Mouse (Mus musculus): Measurements from ENCODE around the gene Napepld. TPM values are rescaled to one million over a fixed set of nuclear protein-coding genes. Genes with fewer than 3 reads are reported as not detected.

Napepld gene
- total and polyA plus RNA-seq, 3 experiments: 1.6 to 1.8 (median 1.7) TPM

DNA sequence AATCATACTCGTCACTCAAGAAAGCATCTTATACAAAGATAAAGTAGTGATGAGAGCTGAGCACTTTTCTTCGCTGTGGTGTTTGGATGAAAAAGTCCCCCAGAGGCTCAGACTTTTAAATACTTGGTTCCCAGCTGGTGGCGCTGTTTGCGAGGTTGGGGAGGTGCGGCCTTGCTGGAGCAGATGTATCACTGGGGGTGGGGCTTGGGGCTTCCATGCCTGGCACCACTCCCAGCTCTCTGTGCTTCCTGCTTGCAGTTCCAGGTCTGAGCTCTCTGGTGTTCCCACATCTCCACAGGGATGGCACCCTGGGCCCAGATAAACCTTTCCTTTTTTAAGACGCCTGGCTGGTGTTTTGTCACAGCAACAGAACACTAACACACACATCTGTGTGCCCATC is 23.3 kb downstream of the Napepld start:
- Histone ChIP-seq H3K4me3 (replicated peaks in 1 of 3; ENCODE audit: low read depth in 2 of 3, low read length in 2 of 3, poor library complexity in 1 of 3) (no peak overlapping the region), H3K4me2 (ENCODE audit: insufficient read depth, low read depth, poor library complexity, severe bottlenecking) (no peak overlapping the region), H3K36me3 (replicated peaks in 1 of 2; ENCODE audit: control insufficient read depth in 1 of 2, insufficient read depth in 1 of 2, low read length in 1 of 2) (peaks cover 4 to 14% of the 10 kb centered on the region in 2 experiments), H3K79me2 (replicated peaks; ENCODE audit: control insufficient read depth, extremely low read depth, insufficient read depth, poor library complexity, severe bottlenecking) (no peaks in the 10 kb centered on the region), H3K27me3 (replicated peaks) (no peaks in the 10 kb centered on the region), H3K9me3 (replicated peaks; ENCODE audit: low read length) (no peaks in the 10 kb centered on the region), H3K4me1 (ENCODE audit: control insufficient read depth in 1 of 2, insufficient read depth in 2 of 2) (peaks cover 3 to 10% of the 10 kb centered on the region in 2 experiments), H3K9ac (ENCODE audit: insufficient read depth, low read depth) (no peak overlapping the region), H3K27ac (ENCODE audit: insufficient read depth, low read depth) (no peak overlapping the region)
- dilution Hi-C loops (cut with MboI; ENCODE audit: extremely low pct_ligation_motif_present, extremely low pct_unique_long_range_greater_than_20kb, low sequenced_read_pairs): no loop called here
- DNase-seq (ENCODE audit: extremely low read depth): no peak
- in situ Hi-C loops (cut with MboI; ENCODE audit: low pct_ligation_motif_present, low pct_unique_long_range_greater_than_20kb, low sequenced_read_pairs): no loop called here
- TF ChIP-seq MXI1 (IDR thresholded peaks at IDR 0.05; ENCODE audit: low read depth, low read length): no peak
- no peak for TF ChIP-seq TCF12 (IDR thresholded peaks at IDR 0.05; ENCODE audit: low read depth, low read length)
- TF ChIP-seq RCOR1 (conservative IDR thresholded peaks at IDR 0.05; ENCODE audit: low read depth, low read length): no peak
- TF ChIP-seq SIN3A (IDR thresholded peaks at IDR 0.05; ENCODE audit: low read length): no peak
- TF ChIP-seq MAX (IDR thresholded peaks at IDR 0.05; ENCODE audit: low read length): no peak
- no peak for TF ChIP-seq JUND (conservative IDR thresholded peaks at IDR 0.05; ENCODE audit: low read depth, low read length)
- TF ChIP-seq GABPA (IDR thresholded peaks at IDR 0.05; ENCODE audit: insufficient replicate concordance, low read depth, low read length): no peak
- TF ChIP-seq UBTF (IDR thresholded peaks at IDR 0.05; ENCODE audit: low read depth, low read length): no peak
- no peak for TF ChIP-seq ZMIZ1 (IDR thresholded peaks at IDR 0.05; ENCODE audit: low read depth, low read length)
- no peak for TF ChIP-seq ELF1 (IDR thresholded peaks at IDR 0.05; ENCODE audit: low read depth, low read length)
- TF ChIP-seq USF2 (conservative IDR thresholded peaks at IDR 0.05; ENCODE audit: low read depth, low read length): no peak
- no peak for TF ChIP-seq RAD21 (IDR thresholded peaks at IDR 0.05; ENCODE audit: low read depth, low read length)
- TF ChIP-seq NELFE (IDR thresholded peaks at IDR 0.05; ENCODE audit: low read depth, low read length): no peak
- no peak for TF ChIP-seq ETS1 (conservative IDR thresholded peaks at IDR 0.05; ENCODE audit: low read depth, low read length)
- TF ChIP-seq MAFK (IDR thresholded peaks at IDR 0.05; ENCODE audit: insufficient replicate concordance, low read length): no peak
- no peak for TF ChIP-seq CHD2 (IDR thresholded peaks at IDR 0.05; ENCODE audit: low read length)
- no peak for TF ChIP-seq BHLHE40 (IDR thresholded peaks at IDR 0.05; ENCODE audit: low read depth, low read length)
- TF ChIP-seq E2F4 (IDR thresholded peaks at IDR 0.05; ENCODE audit: insufficient replicate concordance, low read depth, low read length): no peak
- no peak for TF ChIP-seq ZNF384 (IDR thresholded peaks at IDR 0.05; ENCODE audit: low read depth, low read length)
- no peak for TF ChIP-seq MEF2A (IDR thresholded peaks at IDR 0.05; ENCODE audit: borderline replicate concordance, low read depth, low read length)

DNA sequence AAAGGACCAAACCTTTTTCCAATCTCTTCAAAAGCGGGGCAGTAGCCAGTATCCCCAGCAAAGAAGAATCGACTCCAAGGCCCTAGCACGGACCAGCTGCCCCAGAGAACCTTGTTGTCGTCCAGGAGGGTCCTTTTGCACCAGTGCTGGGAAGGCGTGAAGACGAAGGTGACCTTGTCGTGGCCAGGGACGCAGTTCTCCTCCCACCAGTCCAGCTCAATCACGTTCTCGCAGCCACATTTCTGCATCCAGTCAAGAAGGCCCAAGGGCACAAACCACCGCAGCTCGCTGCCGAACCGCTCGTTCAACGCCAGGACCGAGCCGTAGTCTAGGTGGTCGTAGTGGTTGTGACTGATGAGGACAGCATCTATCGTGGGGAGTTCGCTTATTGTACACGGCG is 25.7 kb downstream of the Napepld start:
- H3K4me3 ChIP-seq (replicated peaks in 1 of 3; ENCODE audit: low read depth in 2 of 3, low read length in 2 of 3, poor library complexity in 1 of 3): no peak overlapping the region
- TF ChIP-seq RCOR1 (conservative IDR thresholded peaks at IDR 0.05; ENCODE audit: low read depth, low read length) (no peak), CTCF (conservative IDR thresholded peaks at IDR 0.05 in 1 of 2, IDR thresholded peaks at IDR 0.05 in 1 of 2; ENCODE audit: low read depth in 2 of 2, low read length in 2 of 2) (no peak), CHD2 (IDR thresholded peaks at IDR 0.05; ENCODE audit: low read length) (no peak), MAFK (IDR thresholded peaks at IDR 0.05; ENCODE audit: insufficient replicate concordance, low read length) (no peak), ELF1 (IDR thresholded peaks at IDR 0.05; ENCODE audit: low read depth, low read length) (no peak), ETS1 (conservative IDR thresholded peaks at IDR 0.05; ENCODE audit: low read depth, low read length) (no peak), CHD1 (IDR thresholded peaks at IDR 0.05; ENCODE audit: low read depth, low read length) (no peak), JUN (IDR thresholded peaks at IDR 0.05; ENCODE audit: insufficient read depth, low read depth, low read length) (no peak), NRF1 (IDR thresholded peaks at IDR 0.05; ENCODE audit: low read depth, low read length) (no peak), IRF4 (IDR thresholded peaks at IDR 0.05; ENCODE audit: low read depth, low read length) (no peak), ZNF384 (IDR thresholded peaks at IDR 0.05; ENCODE audit: low read depth, low read length) (no peak), UBTF (IDR thresholded peaks at IDR 0.05; ENCODE audit: low read depth, low read length) (no peak), SIN3A (IDR thresholded peaks at IDR 0.05; ENCODE audit: low read length) (no peak), GABPA (IDR thresholded peaks at IDR 0.05; ENCODE audit: insufficient replicate concordance, low read depth, low read length) (no peak), JUND (conservative IDR thresholded peaks at IDR 0.05; ENCODE audit: low read depth, low read length) (no peak), PAX5 (IDR thresholded peaks at IDR 0.05; ENCODE audit: low read length) (no peak), SMC3 (IDR thresholded peaks at IDR 0.05; ENCODE audit: low read depth, low read length) (no peak), E2F4 (IDR thresholded peaks at IDR 0.05; ENCODE audit: insufficient replicate concordance, low read depth, low read length) (no peak), USF1 (IDR thresholded peaks at IDR 0.05; ENCODE audit: low read depth, low read length) (no peak), POLR2A (IDR thresholded peaks at IDR 0.05; ENCODE audit: low read depth, low read length) (no peak)
- H3K36me3 ChIP-seq (replicated peaks in 1 of 2; ENCODE audit: control insufficient read depth in 1 of 2, insufficient read depth in 1 of 2, low read length in 1 of 2): peaks cover 4 to 14% of the 10 kb centered on the region in 2 experiments
- H3K27me3 ChIP-seq (replicated peaks): no peaks in the 10 kb centered on the region
- DNase-seq (ENCODE audit: extremely low read depth): no peak
- in situ Hi-C loops (cut with MboI; ENCODE audit: low pct_ligation_motif_present, low pct_unique_long_range_greater_than_20kb, low sequenced_read_pairs) (no loop called here), dilution Hi-C loops (cut with MboI; ENCODE audit: extremely low pct_ligation_motif_present, extremely low pct_unique_long_range_greater_than_20kb, low sequenced_read_pairs) (no loop called here)
- H3K27ac ChIP-seq (ENCODE audit: insufficient read depth, low read depth): no peak overlapping the region
- no peaks in the 10 kb centered on the region for H3K9me3 ChIP-seq (replicated peaks; ENCODE audit: low read length)
- no peak overlapping the region for H3K4me2 ChIP-seq (ENCODE audit: insufficient read depth, low read depth, poor library complexity, severe bottlenecking)
- no peak overlapping the region for H3K9ac ChIP-seq (ENCODE audit: insufficient read depth, low read depth)
- no peaks in the 10 kb centered on the region for H3K79me2 ChIP-seq (replicated peaks; ENCODE audit: control insufficient read depth, extremely low read depth, insufficient read depth, poor library complexity, severe bottlenecking)
- H3K4me1 ChIP-seq (ENCODE audit: control insufficient read depth in 1 of 2, insufficient read depth in 2 of 2): no peaks in the 10 kb centered on the region
